Mouse (Mus musculus): ENCODE data around the gene Cngb1. TPM values are rescaled to one million over a fixed set of nuclear protein-coding genes. Genes with fewer than 3 reads are reported as not detected.
"Not testable (repeated sequence)": the region's sequence is repeated elsewhere in the genome, so short reads cannot be mapped to it uniquely, and the experiment has no call there.

Gene Cngb1
- polyA plus RNA-seq, 1 experiment from 2014 or later = 0.28 TPM

GRCm38 (mm10) chr8:95245180-95245579, 61.2 kb downstream of the Cngb1 start:
- Histone ChIP-seq H3K27me3 (ENCODE audit: insufficient read depth, low read length) (no peaks in the 10 kb centered on the region), H3K9me3 (ENCODE audit: low read depth, low read length) (no peaks in the 10 kb centered on the region), H3K4me3 (ENCODE audit: low read depth, low read length) (no peak overlapping the region), H3K4me2 (no peak overlapping the region), H3K9ac (no peak overlapping the region), H3K36me3 (ENCODE audit: insufficient read depth) (no peaks in the 10 kb centered on the region), H3K4me1 (ENCODE audit: insufficient read depth) (no peaks in the 10 kb centered on the region), H3K27ac (ENCODE audit: low read depth) (peak overlapping the region; percentile 15; the same call in 1 of the 2 replicates)
- ATAC-seq (ENCODE audit: insufficient read depth) = peak; percentile 44; the same call in 1 of the 2 replicates
- DNase-seq = peak; percentile 74
- TF ChIP-seq CTCF (IDR thresholded peaks at IDR 0.05; ENCODE audit: low read depth) = no peak
- 56% methylated on average over 5 of the region's 5 CpGs for WGBS

GRCm38 (mm10) chr8:95243853-95244252, 62.5 kb downstream of the Cngb1 start:
- Histone ChIP-seq H3K27me3 (ENCODE audit: insufficient read depth, low read length) (no peaks in the 10 kb centered on the region), H3K4me1 (ENCODE audit: insufficient read depth) (no peaks in the 10 kb centered on the region), H3K9ac (no peak overlapping the region), H3K36me3 (ENCODE audit: insufficient read depth) (no peaks in the 10 kb centered on the region), H3K4me3 (ENCODE audit: low read depth, low read length) (no peak overlapping the region), H3K4me2 (no peak overlapping the region), H3K27ac (ENCODE audit: low read depth) (no peak overlapping the region), H3K9me3 (ENCODE audit: low read depth, low read length) (no peaks in the 10 kb centered on the region)
- no peak for ATAC-seq (ENCODE audit: insufficient read depth)
- TF ChIP-seq CTCF (IDR thresholded peaks at IDR 0.05; ENCODE audit: low read depth) = no peak
- no peak for DNase-seq
- 62% methylated on average over 4 of the region's 4 CpGs for WGBS

- H3K36me3 ChIP-seq (ENCODE audit: insufficient read depth) = no peaks in the 10 kb centered on the region
- no peaks in the 10 kb centered on the region for H3K4me1 ChIP-seq (ENCODE audit: insufficient read depth)
- no peaks in the 10 kb centered on the region for H3K9me3 ChIP-seq (ENCODE audit: low read depth, low read length)
- DNase-seq = peak; percentile 31
- no peak for ATAC-seq (ENCODE audit: insufficient read depth)
- H3K4me3 ChIP-seq (ENCODE audit: low read depth, low read length) = no peak overlapping the region
- H3K4me2 ChIP-seq = no peak overlapping the region
- no peak overlapping the region for H3K27ac ChIP-seq (ENCODE audit: low read depth)
- no peaks in the 10 kb centered on the region for H3K27me3 ChIP-seq (ENCODE audit: insufficient read depth, low read length)
- WGBS = 19% methylated on average over 12 of the region's 12 CpGs
- no peak for TF ChIP-seq CTCF (IDR thresholded peaks at IDR 0.05; ENCODE audit: low read depth)
- H3K9ac ChIP-seq = no peak overlapping the region; the same call in 1 of the 2 replicates
Measured at GRCm38 (mm10) chr8:95242826-95243571, 63.4 kb downstream of the Cngb1 start.

- WGBS = 83% methylated on average over 26 of the region's 26 CpGs
- no peaks in the 10 kb centered on the region for H3K9me3 ChIP-seq (ENCODE audit: low read depth, low read length)
- H3K4me2 ChIP-seq = no peak overlapping the region
- ATAC-seq (ENCODE audit: insufficient read depth) (no peak), DNase-seq (no peak)
- H3K4me3 ChIP-seq (ENCODE audit: low read depth, low read length) = no peak overlapping the region
- no peaks in the 10 kb centered on the region for H3K27me3 ChIP-seq (ENCODE audit: insufficient read depth, low read length)
- H3K9ac ChIP-seq = no peak overlapping the region
- no peaks in the 10 kb centered on the region for H3K4me1 ChIP-seq (ENCODE audit: insufficient read depth)
- H3K36me3 ChIP-seq (ENCODE audit: insufficient read depth) = no peaks in the 10 kb centered on the region
- TF ChIP-seq CTCF (IDR thresholded peaks at IDR 0.05; ENCODE audit: low read depth) = no peak
- H3K27ac ChIP-seq (ENCODE audit: low read depth) = no peak overlapping the region
Measured at GRCm38 (mm10) chr8:95242099-95242825, 64.1 kb downstream of the Cngb1 start.

GRCm38 (mm10) chr8:95235683-95236082, 70.7 kb downstream of the Cngb1 start:
- Histone ChIP-seq H3K9me3 (ENCODE audit: low read depth, low read length) (no peaks in the 10 kb centered on the region), H3K9ac (no peak overlapping the region)

GRCm38 (mm10) chr8:95230086-95230485, 76.3 kb downstream of the Cngb1 start:
- not testable (repeated sequence) for ATAC-seq (ENCODE audit: insufficient read depth)
- 88% methylated on average over 9 of the region's 9 CpGs for WGBS

More at GRCm38 (mm10) chr8:95235683-95236082, 70.7 kb downstream of the Cngb1 start:
- Histone ChIP-seq H3K4me1 (ENCODE audit: insufficient read depth) (no peaks in the 10 kb centered on the region), H3K36me3 (ENCODE audit: insufficient read depth) (no peaks in the 10 kb centered on the region), H3K27ac (ENCODE audit: low read depth) (no peak overlapping the region), H3K4me3 (ENCODE audit: low read depth, low read length) (no peak overlapping the region), H3K4me2 (no peak overlapping the region), H3K27me3 (ENCODE audit: insufficient read depth, low read length) (no peaks in the 10 kb centered on the region)
- ATAC-seq (ENCODE audit: insufficient read depth) (no peak), DNase-seq (peak; percentile 86)
- peak; percentile 90 for TF ChIP-seq CTCF (IDR thresholded peaks at IDR 0.05; ENCODE audit: low read depth)
- 2% methylated on average over 3 of the region's 3 CpGs for WGBS

GRCm38 (mm10) chr8:95227151-95227468, 79.3 kb downstream of the Cngb1 start:
- Histone ChIP-seq H3K4me2 (no peak overlapping the region), H3K9ac (no peak overlapping the region), H3K4me1 (ENCODE audit: insufficient read depth) (no peaks in the 10 kb centered on the region), H3K4me3 (ENCODE audit: low read depth, low read length) (no peak overlapping the region), H3K27ac (ENCODE audit: low read depth) (no peak overlapping the region), H3K27me3 (ENCODE audit: insufficient read depth, low read length) (no peaks in the 10 kb centered on the region), H3K9me3 (ENCODE audit: low read depth, low read length) (no peaks in the 10 kb centered on the region), H3K36me3 (ENCODE audit: insufficient read depth) (no peaks in the 10 kb centered on the region)
- DNase-seq (no peak), ATAC-seq (ENCODE audit: insufficient read depth) (no peak)
- TF ChIP-seq CTCF (IDR thresholded peaks at IDR 0.05; ENCODE audit: low read depth) = no peak
- WGBS = 27% methylated on average over 2 of the region's 2 CpGs

More at GRCm38 (mm10) chr8:95230086-95230485, 76.3 kb downstream of the Cngb1 start:
- not testable (repeated sequence) for DNase-seq; H3K9ac ChIP-seq; H3K9me3 ChIP-seq (ENCODE audit: low read depth, low read length); H3K4me2 ChIP-seq; H3K36me3 ChIP-seq (ENCODE audit: insufficient read depth); H3K27ac ChIP-seq (ENCODE audit: low read depth); H3K27me3 ChIP-seq (ENCODE audit: insufficient read depth, low read length); H3K4me1 ChIP-seq (ENCODE audit: insufficient read depth); H3K4me3 ChIP-seq (ENCODE audit: low read depth, low read length)

Measured in lung, embryonic 14.5 days (tissue).